21 mouse cellular contexts compared by ENCODE assay signal in genomic region chr12:33086151-33086550, GRCm38 (mm10). TPM values are rescaled to one million over a fixed set of nuclear protein-coding genes. Genes with fewer than 3 reads are reported as not detected.
DNase-seq lines count a peak whose midpoint lies in the region; ATAC-seq and TF ChIP-seq lines count a peak whose summit lies in the region.
"Had no signal": no experiment of that assay in that cellular context is flagged by ENCODE, and none has a peak within 500 bp of the region (broad histone marks: within the 10 kb centered on the region; RNA-seq: fewer than 3 reads in every experiment).

No protein-coding gene starts in this region.

- peak; percentile 61 for ATAC-seq in forebrain, embryonic 15.5 days (replicated peaks)
- peak; percentile 79 for ATAC-seq in hindbrain, postnatal 0 days
- ATAC-seq in neural tube, embryonic 12.5 days (ENCODE audit: low FRiP score, low read depth), result peak; percentile 75
- ATAC-seq: activated CD4-positive, CD25-positive, alpha-beta regulatory T cell, adult 4 months; inflammation-experienced regulatory T-cells, adult 6 months had no signal

- H3K27me3 ChIP-seq in forebrain, embryonic 15.5 days, result no peaks in the 10 kb centered on the region
- H3K27me3 ChIP-seq in hindbrain, postnatal 0 days (ENCODE audit: insufficient read depth, low read length), result no peaks in the 10 kb centered on the region
- 0 out of 2 replicates have a peak, but pooled peaks cover 2% of the 10 kb centered on the region for H3K27me3 ChIP-seq in neural tube, embryonic 12.5 days (replicated peaks)

- H3K4me1 ChIP-seq in forebrain, embryonic 15.5 days, result peaks cover 14% of the 10 kb centered on the region
- H3K4me1 ChIP-seq in hindbrain, postnatal 0 days (ENCODE audit: insufficient read depth, low read length), result no peaks in the 10 kb centered on the region
- peaks cover 13% of the 10 kb centered on the region; the same call in 1 of the 2 replicates for H3K4me1 ChIP-seq in neural tube, embryonic 12.5 days

- TF ChIP-seq CTCF in hindbrain, postnatal 0 days (IDR thresholded peaks at IDR 0.05; ENCODE audit: low read depth), result no peak

- WGBS in forebrain, embryonic 15.5 days, result 5% methylated on average over 5 of the region's 5 CpGs
- 9% methylated on average over 5 of the region's 5 CpGs for WGBS in hindbrain, postnatal 0 days
- whole genome bisulfite sequencing in neural tube, embryonic 12.5 days, result 22% methylated on average over 5 of the region's 5 CpGs

- H3K36me3 ChIP-seq in forebrain, embryonic 15.5 days, result no peaks in the 10 kb centered on the region
- no peaks in the 10 kb centered on the region for H3K36me3 ChIP-seq in hindbrain, postnatal 0 days (ENCODE audit: insufficient read depth, low read length)
- H3K36me3 ChIP-seq in neural tube, embryonic 12.5 days, result no peaks in the 10 kb centered on the region
- H3K36me3 ChIP-seq: heart, embryonic 15.5 days had no signal

- no peak overlapping the region for H3K9ac ChIP-seq in forebrain, embryonic 15.5 days (replicated peaks)
- 0 out of 2 replicates have a peak overlapping the region, but pooled peaks have one; percentile 13 for H3K9ac ChIP-seq in hindbrain, postnatal 0 days (replicated peaks; ENCODE audit: low read length)
- no peak overlapping the region for H3K9ac ChIP-seq in neural tube, embryonic 12.5 days
- H3K9ac ChIP-seq: heart, embryonic 15.5 days; liver, embryonic 14.5 days had no signal

- peak; percentile 47 for DNase-seq in embryo, embryonic 11 days
- DNase-seq in hindbrain, postnatal 0 days (ENCODE audit: low spot score), result peak; percentile 70
- DNase-seq in frontal cortex, postnatal 25 days (ENCODE audit: low spot score in 2 of 2), result no peak
- no peak for DNase-seq in left cerebral cortex, adult 8-10 months (ENCODE audit: low spot score in 2 of 2)
- no peak for DNase-seq in spleen, postnatal 10 days (ENCODE audit: low spot score in 2 of 2)
- no peak for DNase-seq in cerebellum, adult 11-12 months
- DNase-seq: cerebellum, adult 2 months; gastrocnemius, postnatal 36 days; lung, postnatal 14 days; thymus, postnatal 4 days had no signal

- H3K27ac ChIP-seq in forebrain, embryonic 15.5 days (replicated peaks), result no peak overlapping the region
- no peak overlapping the region; the same call in 1 of the 2 replicates for H3K27ac ChIP-seq in hindbrain, postnatal 0 days
- H3K27ac ChIP-seq in neural tube, embryonic 12.5 days, result no peak overlapping the region
- H3K27ac ChIP-seq: heart, embryonic 15.5 days; kidney, postnatal 0 days; liver, embryonic 14.5 days had no signal

- H3K4me3 ChIP-seq in forebrain, embryonic 15.5 days, result no peak overlapping the region
- no peak overlapping the region for H3K4me3 ChIP-seq in hindbrain, postnatal 0 days (ENCODE audit: low read length)
- H3K4me3 ChIP-seq in neural tube, embryonic 12.5 days, result no peak overlapping the region
- H3K4me3 ChIP-seq: heart, embryonic 15.5 days had no signal

- H3K9me3 ChIP-seq in forebrain, embryonic 15.5 days, result no peaks in the 10 kb centered on the region
- H3K9me3 ChIP-seq in hindbrain, postnatal 0 days (ENCODE audit: low read length), result no peaks in the 10 kb centered on the region
- no peaks in the 10 kb centered on the region for H3K9me3 ChIP-seq in neural tube, embryonic 12.5 days
- H3K9me3 ChIP-seq: heart, embryonic 15.5 days had no signal

- no peak overlapping the region for H3K4me2 ChIP-seq in forebrain, embryonic 15.5 days (replicated peaks)
- no peak overlapping the region for H3K4me2 ChIP-seq in hindbrain, postnatal 0 days (ENCODE audit: low read depth, low read length)
- H3K4me2 ChIP-seq in neural tube, embryonic 12.5 days (replicated peaks), result no peak overlapping the region
- H3K4me2 ChIP-seq: heart, embryonic 15.5 days had no signal

RNA-seq across cellular contexts. Expression of gene Cdhr3, which starts 6.5 kb away (rescaled TPM):
- 0.20 and 0.29 TPM in 2 replicates for polyA plus RNA-seq in forebrain, embryonic 15.5 days (2015; fragmentation: Nextera tagmentation; extraction: Ambion mirVana)
- 0.04 and 0.89 TPM in 2 replicates for total RNA-seq in hindbrain, postnatal 0 days (2014; rRNA removed)
- 0.53 and 0.81 TPM in 2 replicates for polyA plus RNA-seq in hindbrain, postnatal 0 days (2015; fragmentation: Nextera tagmentation; extraction: Ambion mirVana)
- polyA plus RNA-seq in neural tube, embryonic 12.5 days (2016; fragmentation: Nextera tagmentation; extraction: Ambion mirVana), result 0.06 and 0.22 TPM in 2 replicates
- total RNA-seq in left cerebral cortex, adult 8-10 months (2022), result 1 to 10 TPM in 3 of 4 experiments, under 1 TPM in 1; 0.78 to 3.9 (median 2.6) TPM
- total RNA-seq: MEL; monocyte, adult 5-6 weeks had no signal
- polyA plus RNA-seq: embryonic facial prominence, embryonic 11.5 days; kidney, postnatal 0 days; limb, embryonic 11.5 days; liver, embryonic 14.5 days had no signal

Comparison
In these comparisons a context has a peak if more than half of its experiments do, and no peak if none do; other contexts are left out.
1. DNase-seq: peak in embryo, embryonic 11 days (single experiment) and hindbrain, postnatal 0 days (single experiment); none in frontal cortex, postnatal 25 days (0 of 2), left cerebral cortex, adult 8-10 months (0 of 2), spleen, postnatal 10 days (0 of 2) and cerebellum, adult 11-12 months (single experiment).
2. Peak in every context shown above with its lines, with median percentiles within 50 percentile points of each other: ATAC-seq.